Mouse (Mus musculus) lung, embryonic 16.5 days (tissue): ENCODE measurements around the gene Phactr1. TPM values are rescaled to one million over a fixed set of nuclear protein-coding genes. Genes with fewer than 3 reads are reported as not detected.

Experiments used
- ATAC-seq: fragments of 200-750 bp; cut with Nextera tagmentation; 2 replicates; pipeline ENCODE4 v1.8.0; 2017; ENCODE audit warnings: low read depth, mild to moderate bottlenecking, moderate library complexity
- H3K27ac ChIP-seq: fragments of 300-500 bp; sonication (generic); 2 replicates; pipeline ENCODE4 v1.5.1; 2014; ENCODE audit warnings: mild to moderate bottlenecking, control low read depth, low read length
- H3K27me3 ChIP-seq: fragments of 300-500 bp; sonication (generic); 2 replicates; pipeline ENCODE4 v1.6.1; 2014; ENCODE audit warnings: low read depth, low read length, mixed read lengths; ENCODE audit not compliant: control insufficient read depth, insufficient read depth
- H3K36me3 ChIP-seq: fragments of 300-500 bp; sonication (generic); 2 replicates; pipeline ENCODE4 v1.6.1; 2014; ENCODE audit warnings: low read length; ENCODE audit not compliant: control insufficient read depth, insufficient read depth
- H3K4me1 ChIP-seq: fragments of 300-500 bp; sonication (generic); replicated peaks from 2 replicates; pipeline ENCODE4 v1.6.1; 2014; ENCODE audit warnings: low read length, mixed read lengths; ENCODE audit not compliant: control insufficient read depth, insufficient read depth
- H3K4me2 ChIP-seq: fragments of 300-500 bp; sonication (generic); 2 replicates; pipeline ENCODE4 v1.6.1; 2014; ENCODE audit warnings: low read depth, low read length, control low read depth
- H3K4me3 ChIP-seq: fragments of 300-500 bp; sonication (generic); 2 replicates; pipeline ENCODE4 v1.5.1; 2014; ENCODE audit warnings: mild to moderate bottlenecking, low read length, control low read depth
- H3K9ac ChIP-seq: fragments of 300-500 bp; sonication (generic); 2 replicates; pipeline ENCODE4 v1.6.1; 2014; ENCODE audit warnings: low read length, control low read depth
- H3K9me3 ChIP-seq: fragments of 300-500 bp; sonication (generic); 2 replicates; pipeline ENCODE4 v1.6.1; 2016; ENCODE audit warnings: low read length; ENCODE audit not compliant: control insufficient read depth
- WGBS: fragments of 180-500 bp; shearing (Covaris S2); extraction: QIAGEN DNeasy Blood & Tissue Kit; methylation state at CpG from one replicate; pipeline ENCODE4 v1.1.7; 2014; 5-methylcytosine and 5-hydroxymethylcytosine counted together
- polyA plus RNA-seq: library from polyadenylated mRNA; unstranded; fragments of >200 nt; fragmentation: Nextera tagmentation; extraction: Ambion mirVana; gene quantifications from 2 replicates; pipeline ENCODE4 v1.2.1, GENCODE M21; 2015

Phactr1 gene
- polyA plus RNA-seq, 1 experiment from 2014 or later = 8.1 TPM

GRCm38 (mm10) chr13:42872125-42872524 is 191.7 kb downstream of the Phactr1 start:
- H3K9me3 ChIP-seq = no peaks in the 10 kb centered on the region
- no peaks in the 10 kb centered on the region for H3K36me3 ChIP-seq
- no peak overlapping the region for H3K4me3 ChIP-seq
- no peak overlapping the region for H3K9ac ChIP-seq
- no peak overlapping the region for H3K27ac ChIP-seq
- H3K27me3 ChIP-seq = no peaks in the 10 kb centered on the region
- WGBS = 57% methylated on average over 1 of the region's 1 CpGs
- peaks cover 5% of the 10 kb centered on the region for H3K4me1 ChIP-seq
- no peak overlapping the region for H3K4me2 ChIP-seq
- ATAC-seq = no peak

GRCm38 (mm10) chr13:42878346-42878745 is 197.9 kb downstream of the Phactr1 start:
- Histone ChIP-seq H3K4me2 (no peak overlapping the region), H3K27ac (peak overlapping the region; percentile 57), H3K9ac (no peak overlapping the region), H3K4me3 (no peak overlapping the region), H3K27me3 (no peaks in the 10 kb centered on the region), H3K4me1 (no peaks in the 10 kb centered on the region), H3K9me3 (no peaks in the 10 kb centered on the region), H3K36me3 (no peaks in the 10 kb centered on the region)
- whole genome bisulfite sequencing = 40% methylated on average over 2 of the region's 2 CpGs
- ATAC-seq = peak; percentile 85

- no peaks in the 10 kb centered on the region for H3K27me3 ChIP-seq
- H3K36me3 ChIP-seq = no peaks in the 10 kb centered on the region
- H3K4me3 ChIP-seq = no peak overlapping the region
- ATAC-seq = peak; percentile 78
- H3K4me1 ChIP-seq = peaks cover 10% of the 10 kb centered on the region
- no peak overlapping the region for H3K9ac ChIP-seq
- peak overlapping the region; percentile 25 for H3K4me2 ChIP-seq
- H3K27ac ChIP-seq = 0 out of 2 replicates have a peak overlapping the region, but pooled peaks have one; percentile 1
- 31% methylated on average over 14 of the region's 14 CpGs for WGBS
- H3K9me3 ChIP-seq = no peaks in the 10 kb centered on the region
These were observed 203.8 kb downstream of the Phactr1 start for GRCm38 (mm10) chr13:42884033-42884724.

GRCm38 (mm10) chr13:42884725-42885115 is 204.3 kb downstream of the Phactr1 start:
- H3K36me3 ChIP-seq = no peaks in the 10 kb centered on the region
- ATAC-seq = peak; percentile 64; the same call in 1 of the 2 replicates
- no peaks in the 10 kb centered on the region for H3K27me3 ChIP-seq
- 32% methylated on average over 1 of the region's 1 CpGs for WGBS
- no peak overlapping the region for H3K4me2 ChIP-seq
- H3K4me3 ChIP-seq = no peak overlapping the region
- no peaks in the 10 kb centered on the region for H3K9me3 ChIP-seq
- H3K27ac ChIP-seq = peak overlapping the region; percentile 76
- H3K9ac ChIP-seq = no peak overlapping the region
- peaks cover 14% of the 10 kb centered on the region for H3K4me1 ChIP-seq

- no peaks in the 10 kb centered on the region for H3K36me3 ChIP-seq
- H3K4me1 ChIP-seq = peaks cover 21% of the 10 kb centered on the region
- H3K4me3 ChIP-seq = no peak overlapping the region
- no peaks in the 10 kb centered on the region for H3K9me3 ChIP-seq
- no peaks in the 10 kb centered on the region for H3K27me3 ChIP-seq
- no peak overlapping the region for H3K4me2 ChIP-seq
- no peak overlapping the region for H3K27ac ChIP-seq
- no peak for ATAC-seq
- WGBS = 85% methylated on average over 5 of the region's 5 CpGs
- H3K9ac ChIP-seq = no peak overlapping the region
These were observed 207.3 kb downstream of the Phactr1 start for GRCm38 (mm10) chr13:42887701-42888100.

- Histone ChIP-seq H3K9ac (no peak overlapping the region), H3K27ac (peak overlapping the region; percentile 56), H3K4me3 (no peak overlapping the region), H3K27me3 (no peaks in the 10 kb centered on the region), H3K4me2 (peak overlapping the region; percentile 28; the same call in 1 of the 2 replicates), H3K9me3 (no peaks in the 10 kb centered on the region), H3K4me1 (peaks cover 14% of the 10 kb centered on the region), H3K36me3 (no peaks in the 10 kb centered on the region)
- peak; percentile 94 for ATAC-seq
- 33% methylated on average over 12 of the region's 12 CpGs for WGBS
These were observed 209.4 kb downstream of the Phactr1 start for GRCm38 (mm10) chr13:42889516-42890474.

DNA sequence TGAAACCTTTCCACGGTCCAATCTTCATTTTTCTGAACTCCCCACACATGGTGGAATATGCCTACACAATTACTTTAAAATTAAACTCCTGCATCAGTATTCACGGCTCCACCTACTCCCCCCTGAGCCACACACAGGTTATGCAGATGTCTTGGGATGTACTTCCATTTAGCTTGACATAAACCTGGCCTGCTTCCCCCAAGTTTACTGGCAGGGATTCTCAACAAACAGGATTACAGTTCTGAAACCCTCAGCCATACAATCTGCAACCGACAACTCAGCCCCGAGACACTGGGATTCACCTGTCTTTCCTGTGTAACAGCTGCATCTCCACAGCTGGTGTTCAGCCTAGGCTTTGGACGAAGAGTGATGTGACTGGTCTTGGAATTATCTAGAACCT is 210.2 kb downstream of the Phactr1 start:
- H3K36me3 ChIP-seq = no peaks in the 10 kb centered on the region
- 53% methylated on average over 5 of the region's 5 CpGs for WGBS
- no peak for ATAC-seq
- H3K9ac ChIP-seq = no peak overlapping the region
- no peak overlapping the region for H3K27ac ChIP-seq
- H3K27me3 ChIP-seq = no peaks in the 10 kb centered on the region
- no peak overlapping the region for H3K4me3 ChIP-seq
- no peaks in the 10 kb centered on the region for H3K9me3 ChIP-seq
- H3K4me2 ChIP-seq = no peak overlapping the region
- H3K4me1 ChIP-seq = peaks cover 12% of the 10 kb centered on the region

GRCm38 (mm10) chr13:42894016-42894415 is 213.6 kb downstream of the Phactr1 start:
- Histone ChIP-seq H3K36me3 (no peaks in the 10 kb centered on the region), H3K4me2 (no peak overlapping the region), H3K4me1 (peaks cover 12% of the 10 kb centered on the region), H3K4me3 (no peak overlapping the region), H3K9me3 (no peaks in the 10 kb centered on the region), H3K27me3 (no peaks in the 10 kb centered on the region), H3K27ac (no peak overlapping the region), H3K9ac (no peak overlapping the region)
- no peak for ATAC-seq
- 90% methylated on average over 10 of the region's 10 CpGs for WGBS

DNA sequence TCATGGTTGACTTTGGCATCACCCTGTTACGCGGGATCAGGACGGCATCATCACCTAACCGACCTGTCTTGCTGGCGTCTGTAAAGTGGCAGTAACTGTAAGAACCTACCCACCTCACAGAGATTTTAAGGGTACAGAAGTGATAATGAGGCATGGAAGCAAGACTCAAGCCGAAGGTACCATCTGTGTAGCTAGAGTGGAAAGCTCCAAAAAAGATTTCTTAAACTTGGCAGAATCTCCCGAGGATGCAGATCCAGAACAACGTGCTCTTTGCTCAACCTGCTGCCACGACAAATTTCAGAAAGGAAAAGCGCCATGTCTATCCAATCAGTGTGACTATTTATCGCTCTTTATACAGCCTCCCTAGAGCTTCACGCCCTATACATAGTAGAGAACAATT is 214.2 kb downstream of the Phactr1 start:
- ATAC-seq = no peak
- Histone ChIP-seq H3K4me2 (no peak overlapping the region), H3K9ac (no peak overlapping the region), H3K36me3 (no peaks in the 10 kb centered on the region), H3K4me1 (peaks cover 9% of the 10 kb centered on the region), H3K9me3 (no peaks in the 10 kb centered on the region), H3K27me3 (no peaks in the 10 kb centered on the region), H3K4me3 (no peak overlapping the region), H3K27ac (no peak overlapping the region)
- WGBS = 91% methylated on average over 12 of the region's 12 CpGs
